Mouse (Mus musculus) spleen, adult 2 months (tissue): ENCODE results near the gene Crmp1. TPM values are rescaled to one million over a fixed set of nuclear protein-coding genes. Genes with fewer than 3 reads are reported as not detected.

ENCODE experiments used
- DNase-seq, 2 experiments: peaks; one replicate each; pipeline versions ENCODE4 v3.0.0 to v3.0.0-alpha.2; 2012 to 2021; ENCODE audit warnings: low spot score in 2 of 2, low read depth in 1 of 2
- H3K27ac ChIP-seq: fragments of 200-500 bp; 2 replicates; pipeline ENCODE4 v1.5.1; 2012; ENCODE audit warnings: low read length, inconsistent platforms; ENCODE audit not compliant: insufficient read depth
- H3K27me3 ChIP-seq: fragments of 200-500 bp; 2 replicates; pipeline ENCODE4 v1.6.1; 2012; ENCODE audit warnings: mild to moderate bottlenecking, moderate library complexity, low read length, inconsistent platforms; ENCODE audit not compliant: control insufficient read depth, insufficient read depth
- H3K36me3 ChIP-seq: fragments of 200-500 bp; 2 replicates; pipeline ENCODE4 v1.6.1; 2012; ENCODE audit warnings: mild to moderate bottlenecking, low read length, inconsistent platforms; ENCODE audit not compliant: control insufficient read depth, insufficient read depth
- H3K4me1 ChIP-seq: fragments of 200-500 bp; 2 replicates; pipeline ENCODE4 v1.6.1; 2011; ENCODE audit warnings: inconsistent platforms; ENCODE audit not compliant: control insufficient read depth, insufficient read depth, insufficient read length
- H3K4me3 ChIP-seq: fragments of 200-500 bp; 2 replicates; pipeline ENCODE4 v1.5.1; 2011; ENCODE audit warnings: mild to moderate bottlenecking, inconsistent platforms; ENCODE audit not compliant: insufficient read depth, insufficient read length; ENCODE audit errors: extremely low read depth
- CTCF ChIP-seq: fragments of 200-500 bp; IDR thresholded peaks from 2 replicates; pipeline ENCODE4 v1.5.1; 2011; ENCODE audit warnings: mild to moderate bottlenecking, inconsistent platforms; ENCODE audit not compliant: insufficient read depth, insufficient read length, insufficient replicate concordance; ENCODE audit errors: extremely low read depth
- POLR2A ChIP-seq: fragments of 200-500 bp; IDR thresholded peaks from 2 replicates; pipeline ENCODE4 v1.6.1; 2011; ENCODE audit warnings: low read depth, low read length, inconsistent platforms
- WGBS: fragments of 180-500 bp; shearing (Covaris S2); methylation state at CpG from one replicate; pipeline ENCODE4 v1.1.7; 2018; 5-methylcytosine and 5-hydroxymethylcytosine counted together
- polyA plus RNA-seq: library from polyadenylated mRNA; depleted of rRNA; stranded (reverse); fragments of >200 nt; gene quantifications from 2 replicates; pipeline ENCODE4 v1.2.3, GENCODE M21; 2012

Crmp1 gene
- polyA plus RNA-seq, 1 experiment, result 1.4 TPM

GRCm38 (mm10) chr5:37238654-37239053, 3.1 kb upstream of the Crmp1 start:
- H3K36me3 ChIP-seq, result no peaks in the 10 kb centered on the region
- no peak for DNase-seq
- TF ChIP-seq CTCF, result no peak
- no peak for TF ChIP-seq POLR2A
- 46% methylated on average over 2 of the region's 2 CpGs for WGBS
- H3K4me1 ChIP-seq, result no peaks in the 10 kb centered on the region; the same call in 1 of the 2 replicates
- H3K27ac ChIP-seq, result no peak overlapping the region
- no peak overlapping the region for H3K4me3 ChIP-seq
- H3K27me3 ChIP-seq, result peaks cover 14% of the 10 kb centered on the region

DNA sequence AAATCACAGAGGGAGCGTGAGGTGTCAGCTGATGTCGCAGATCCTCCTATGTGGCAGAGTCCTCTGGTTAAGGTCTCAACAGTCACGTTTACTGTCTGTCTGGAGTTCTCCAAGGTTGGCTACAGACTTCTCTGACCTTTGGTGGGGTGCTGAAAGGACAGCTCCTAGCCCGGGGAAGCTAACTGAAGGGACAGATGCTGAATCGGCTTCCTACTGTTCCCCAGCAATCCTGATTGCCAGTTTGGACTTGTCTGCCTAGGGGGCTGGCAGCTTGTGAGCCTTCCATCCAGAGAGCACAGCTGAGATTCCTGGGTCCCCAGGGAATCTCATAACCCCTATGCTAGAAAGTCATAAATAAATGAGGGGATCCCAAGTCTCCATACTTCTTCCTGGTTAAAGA, 1.2 kb upstream of the Crmp1 start:
- TF ChIP-seq POLR2A (no peak), CTCF (no peak)
- Histone ChIP-seq H3K27ac (no peak overlapping the region), H3K4me3 (no peak overlapping the region), H3K4me1 (no peaks in the 10 kb centered on the region; the same call in 1 of the 2 replicates), H3K27me3 (peaks cover 27% of the 10 kb centered on the region), H3K36me3 (no peaks in the 10 kb centered on the region)
- DNase-seq, result no peak
- WGBS, result 8% methylated on average over 5 of the region's 5 CpGs

DNA sequence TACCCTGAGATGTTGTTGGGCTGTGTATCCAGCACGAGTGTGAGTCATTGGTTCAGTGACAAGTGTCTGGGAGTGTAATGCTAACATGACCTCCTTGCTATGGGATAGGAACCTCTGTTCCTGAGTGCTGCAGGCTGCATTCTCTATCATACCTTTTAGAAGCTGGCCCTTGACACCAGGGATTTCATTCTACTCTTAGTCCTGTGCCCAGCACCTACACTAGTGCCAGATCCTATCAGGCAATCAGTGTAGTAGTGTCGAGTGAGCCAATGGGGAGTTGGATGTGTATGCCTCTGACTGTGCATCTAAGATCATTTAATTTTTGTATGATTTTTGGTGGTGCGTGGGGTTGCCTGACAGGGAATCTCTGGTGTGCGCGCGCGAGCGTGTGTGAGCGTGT, 516 bp upstream of the Crmp1 start:
- DNase-seq, result no peak
- peaks cover 6% of the 10 kb centered on the region for H3K4me1 ChIP-seq
- no peak overlapping the region for H3K4me3 ChIP-seq

DNA sequence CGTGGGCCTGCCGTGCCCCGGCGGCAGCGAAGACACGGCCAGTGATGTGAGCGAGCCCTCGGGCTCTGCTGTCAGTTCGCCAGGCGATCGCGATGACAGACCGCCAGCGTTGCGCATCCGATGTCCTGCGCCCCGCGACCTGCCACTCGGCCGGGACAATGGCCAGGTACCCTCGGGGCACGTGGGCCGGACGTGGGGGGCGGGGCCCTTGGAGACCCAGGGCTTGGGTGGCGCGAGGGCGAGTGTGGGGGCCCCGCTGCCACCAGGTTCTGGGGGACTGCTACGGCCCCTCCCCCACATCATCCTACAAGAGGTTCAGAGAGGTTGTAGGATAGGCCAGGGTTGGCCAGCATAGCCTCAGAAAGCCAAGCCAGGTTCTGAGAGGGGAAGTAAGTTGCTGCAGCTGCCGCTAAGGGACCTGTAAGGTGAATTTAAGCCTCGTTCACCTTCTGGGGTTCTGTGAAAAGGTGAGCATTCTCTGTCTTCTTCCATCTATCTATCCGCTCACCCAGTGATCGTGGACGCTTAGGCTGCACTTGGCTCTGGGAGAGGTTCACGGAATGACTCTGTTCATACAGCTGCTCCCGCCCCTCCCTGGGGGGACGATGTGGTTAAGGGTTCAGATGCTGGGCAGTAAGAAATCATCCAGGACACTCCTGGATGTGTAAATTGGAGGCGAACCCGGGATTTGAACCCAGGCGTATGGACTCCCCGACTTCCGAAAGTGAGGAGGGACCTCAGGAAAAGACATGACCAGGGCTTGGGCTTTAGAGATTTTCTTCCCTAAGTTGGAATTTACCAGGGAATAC, 824 bp downstream of the Crmp1 start:
- H3K4me1 ChIP-seq, result peaks cover 7% of the 10 kb centered on the region
- H3K36me3 ChIP-seq, result no peaks in the 10 kb centered on the region
- WGBS, result 15% methylated on average over 44 of the region's 44 CpGs
- no peak overlapping the region for H3K4me3 ChIP-seq
- no peak for DNase-seq
- no peak overlapping the region for H3K27ac ChIP-seq
- no peak for TF ChIP-seq CTCF
- peaks cover 37% of the 10 kb centered on the region for H3K27me3 ChIP-seq

More for the DNA sequence above, 516 bp upstream of the Crmp1 start:
- Histone ChIP-seq H3K36me3 (no peaks in the 10 kb centered on the region), H3K27ac (no peak overlapping the region), H3K27me3 (peaks cover 33% of the 10 kb centered on the region)
- TF ChIP-seq CTCF, result no peak
- TF ChIP-seq POLR2A, result no peak
- 19% methylated on average over 9 of the region's 9 CpGs for WGBS

- 3% methylated on average over 19 of the region's 19 CpGs for WGBS
- H3K27ac ChIP-seq, result no peak overlapping the region
- peak in 1 of 2 experiments; percentile 10 for DNase-seq
- H3K27me3 ChIP-seq, result peaks cover 37% of the 10 kb centered on the region
- peaks cover 7% of the 10 kb centered on the region for H3K4me1 ChIP-seq
- H3K4me3 ChIP-seq, result no peak overlapping the region
- TF ChIP-seq POLR2A (no peak), CTCF (no peak)
- H3K36me3 ChIP-seq, result no peaks in the 10 kb centered on the region
Observed at GRCm38 (mm10) chr5:37243169-37243886, 1.6 kb downstream of the Crmp1 start.

GRCm38 (mm10) chr5:37244161-37244560, 2.4 kb downstream of the Crmp1 start:
- H3K36me3 ChIP-seq, result no peaks in the 10 kb centered on the region
- H3K4me1 ChIP-seq, result peaks cover 7% of the 10 kb centered on the region
- no peak overlapping the region for H3K27ac ChIP-seq
- WGBS, result 8% methylated on average over 13 of the region's 13 CpGs
- peaks cover 37% of the 10 kb centered on the region for H3K27me3 ChIP-seq
- no peak for DNase-seq
- H3K4me3 ChIP-seq, result no peak overlapping the region
- TF ChIP-seq CTCF (no peak), POLR2A (no peak)
